Mouse (Mus musculus): ENCODE results near the gene Gm8024. TPM values are rescaled to one million over a fixed set of nuclear protein-coding genes. Genes with fewer than 3 reads are reported as not detected.
"Not testable (repeated sequence)": the region's sequence is repeated elsewhere in the genome, so short reads cannot be mapped to it uniquely, and the experiment has no call there.

The Gm8024 gene
- not detected for total RNA-seq (2022)

GRCm38 (mm10) chr14:42524182-42524581 is at the start of gene Gm8024:
Gene Gm8024 (minus strand): TSS chr14:42524282.
- not testable (repeated sequence) for DNase-seq (ENCODE audit: low spot score in 2 of 2)

- peak; percentile 34 to 41 for DNase-seq (ENCODE audit: low spot score in 2 of 2)
Observed at GRCm38 (mm10) chr14:42543170-42543701, 19.2 kb upstream of the Gm8024 start.

- not testable (repeated sequence) for DNase-seq (ENCODE audit: low spot score in 2 of 2)
Observed at GRCm38 (mm10) chr14:42542316-42543169, 18.5 kb upstream of the Gm8024 start.

GRCm38 (mm10) chr14:42502249-42502648 is 21.8 kb downstream of the Gm8024 start, which contains the start of gene Gm8020:
Gene Gm8020 (minus strand): TSS chr14:42502349.
- DNase-seq (ENCODE audit: low spot score in 2 of 2): not testable (repeated sequence)

Other genes starting within 250 kb of the Gm8024 start
- not detected for gene Gm9611, start 226.9 kb downstream of the Gm8024 start, total RNA-seq (2022)
- gene Gm7995, start 214.1 kb downstream of the Gm8024 start, total RNA-seq (2022): not detected
- not detected for gene Gm8005, start 84.6 kb downstream of the Gm8024 start, total RNA-seq (2022)
- not detected for gene Gm8011, start 60.4 kb downstream of the Gm8024 start, total RNA-seq (2022)
- gene Gm8020, start 21.9 kb downstream of the Gm8024 start, total RNA-seq (2022): not detected
- gene Gm17124, start 75.6 kb upstream of the Gm8024 start, total RNA-seq (2022): not detected
- gene Gm3633, start 117.6 kb upstream of the Gm8024 start, total RNA-seq (2022): not detected
- not detected for gene Gm10378, start 131.7 kb upstream of the Gm8024 start, total RNA-seq (2022)
- gene Gm3015, start 244.5 kb upstream of the Gm8024 start, total RNA-seq (2022): not detected